Mouse (Mus musculus): ENCODE data around the gene Upp2. TPM values are rescaled to one million over a fixed set of nuclear protein-coding genes. Genes with fewer than 3 reads are reported as not detected.

The Upp2 gene
- polyA plus RNA-seq, 1 experiment from 2014 or later: 7.7 TPM

DNA sequence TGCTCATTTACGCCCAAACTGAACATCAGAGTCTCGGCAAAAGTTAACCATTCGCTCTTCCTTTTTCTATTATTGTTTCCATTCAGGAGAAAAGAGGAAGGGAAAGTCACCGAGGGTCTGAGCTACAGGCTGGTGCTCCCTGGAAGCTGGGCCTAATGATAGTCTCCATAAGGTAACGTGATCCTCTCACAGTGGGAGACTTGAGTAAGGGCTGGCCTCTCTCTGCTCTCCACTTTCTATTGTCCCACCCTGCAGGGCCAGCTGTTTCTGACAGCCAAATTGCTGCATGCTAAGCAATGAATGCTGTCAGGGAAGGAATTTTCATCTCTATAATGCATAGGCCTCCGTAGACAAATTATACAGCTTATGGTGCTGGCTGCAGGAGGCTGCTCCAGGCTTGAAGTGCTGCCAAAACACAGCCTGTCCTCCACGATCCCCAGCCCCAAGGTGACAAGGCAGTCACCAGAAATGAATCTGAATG lies 33.5 kb upstream of the Upp2 start:
- whole genome bisulfite sequencing: 23% methylated on average over 7 of the region's 7 CpGs
- Histone ChIP-seq H3K27me3 (no peaks in the 10 kb centered on the region), H3K27ac (peak overlapping the region; percentile 78), H3K4me3 (replicated peaks) (no peak overlapping the region), H3K4me1 (peaks cover 70% of the 10 kb centered on the region), H3K9ac (no peak overlapping the region), H3K36me3 (no peaks in the 10 kb centered on the region; the same call in 1 of the 2 replicates), H3K4me2 (peak overlapping the region; percentile 12; the same call in 1 of the 2 replicates), H3K9me3 (replicated peaks) (no peaks in the 10 kb centered on the region)
- 0 out of 2 replicates have a peak, but pooled peaks have one; percentile 49 for ATAC-seq (replicated peaks; ENCODE audit: low FRiP score)

GRCm38 (mm10) chr2:58534379-58534778 lies 32.7 kb upstream of the Upp2 start:
- H3K4me3 ChIP-seq (replicated peaks): no peak overlapping the region
- H3K27me3 ChIP-seq: no peaks in the 10 kb centered on the region
- H3K9ac ChIP-seq: no peak overlapping the region
- peaks cover 76% of the 10 kb centered on the region for H3K4me1 ChIP-seq
- no peak for ATAC-seq (replicated peaks; ENCODE audit: low FRiP score)
- H3K4me2 ChIP-seq: no peak overlapping the region
- 0 out of 2 replicates have a peak overlapping the region, but pooled peaks have one; percentile 78 for H3K27ac ChIP-seq
- no peaks in the 10 kb centered on the region for H3K9me3 ChIP-seq (replicated peaks)
- H3K36me3 ChIP-seq: no peaks in the 10 kb centered on the region; the same call in 1 of the 2 replicates
- 75% methylated on average over 4 of the region's 4 CpGs for WGBS

- Histone ChIP-seq H3K4me2 (no peak overlapping the region), H3K36me3 (no peaks in the 10 kb centered on the region; the same call in 1 of the 2 replicates), H3K4me1 (peaks cover 70% of the 10 kb centered on the region), H3K9ac (no peak overlapping the region), H3K9me3 (replicated peaks) (no peaks in the 10 kb centered on the region), H3K27ac (no peak overlapping the region), H3K27me3 (no peaks in the 10 kb centered on the region), H3K4me3 (replicated peaks) (no peak overlapping the region)
- peak; percentile 52 for ATAC-seq (replicated peaks; ENCODE audit: low FRiP score)
- 64% methylated on average over 8 of the region's 8 CpGs for WGBS
Observed at GRCm38 (mm10) chr2:58535233-58535632, 31.9 kb upstream of the Upp2 start.

- no peaks in the 10 kb centered on the region for H3K27me3 ChIP-seq
- no peak overlapping the region for H3K4me2 ChIP-seq
- no peaks in the 10 kb centered on the region for H3K9me3 ChIP-seq (replicated peaks)
- WGBS: 92% methylated on average over 3 of the region's 3 CpGs
- no peak overlapping the region for H3K9ac ChIP-seq
- H3K4me1 ChIP-seq: peaks cover 57% of the 10 kb centered on the region
- H3K4me3 ChIP-seq (replicated peaks): no peak overlapping the region
- no peak for ATAC-seq (replicated peaks; ENCODE audit: low FRiP score)
- no peaks in the 10 kb centered on the region; the same call in 1 of the 2 replicates for H3K36me3 ChIP-seq
- no peak overlapping the region for H3K27ac ChIP-seq
Observed at GRCm38 (mm10) chr2:58536796-58537195, 30.3 kb upstream of the Upp2 start.

DNA sequence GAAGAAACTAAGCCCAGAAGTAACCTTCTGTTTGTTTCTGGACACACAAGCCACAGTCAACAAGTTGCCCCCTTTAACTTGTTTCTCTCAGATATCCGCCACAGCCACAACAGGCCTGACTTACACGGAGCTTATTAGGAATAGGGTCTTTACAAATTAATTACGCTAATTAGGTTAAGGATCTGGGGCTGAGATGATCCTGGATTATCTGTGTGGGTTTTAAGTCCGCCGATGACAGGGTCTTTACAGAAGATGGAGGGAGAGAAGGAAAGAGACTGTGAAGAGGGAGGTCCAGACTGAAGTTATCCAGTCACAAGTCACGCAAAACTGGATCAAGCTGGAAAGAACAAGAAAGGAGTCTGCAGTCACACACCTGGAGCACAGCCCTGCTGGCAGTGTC lies 28.9 kb upstream of the Upp2 start:
- no peak for ATAC-seq (replicated peaks; ENCODE audit: low FRiP score)
- 90% methylated on average over 6 of the region's 6 CpGs for WGBS
- peaks cover 44% of the 10 kb centered on the region for H3K4me1 ChIP-seq
- no peak overlapping the region for H3K9ac ChIP-seq
- no peaks in the 10 kb centered on the region for H3K9me3 ChIP-seq (replicated peaks)
- no peak overlapping the region for H3K4me3 ChIP-seq (replicated peaks)
- H3K4me2 ChIP-seq: no peak overlapping the region
- no peaks in the 10 kb centered on the region for H3K27me3 ChIP-seq
- no peaks in the 10 kb centered on the region; the same call in 1 of the 2 replicates for H3K36me3 ChIP-seq
- no peak overlapping the region for H3K27ac ChIP-seq

GRCm38 (mm10) chr2:58543252-58543651 lies 23.8 kb upstream of the Upp2 start:
- Histone ChIP-seq H3K4me3 (replicated peaks) (no peak overlapping the region), H3K4me1 (peaks cover 19% of the 10 kb centered on the region), H3K27ac (no peak overlapping the region), H3K9me3 (replicated peaks) (no peaks in the 10 kb centered on the region), H3K4me2 (no peak overlapping the region), H3K36me3 (no peaks in the 10 kb centered on the region), H3K27me3 (no peaks in the 10 kb centered on the region), H3K9ac (no peak overlapping the region)
- 88% methylated on average over 5 of the region's 5 CpGs for WGBS
- ATAC-seq (replicated peaks; ENCODE audit: low FRiP score): no peak

GRCm38 (mm10) chr2:58544368-58544767 lies 22.7 kb upstream of the Upp2 start:
- no peak overlapping the region for H3K27ac ChIP-seq
- no peak overlapping the region for H3K4me2 ChIP-seq
- 90% methylated on average over 6 of the region's 6 CpGs for WGBS
- no peaks in the 10 kb centered on the region for H3K9me3 ChIP-seq (replicated peaks)
- no peaks in the 10 kb centered on the region for H3K36me3 ChIP-seq
- ATAC-seq (replicated peaks; ENCODE audit: low FRiP score): no peak
- H3K9ac ChIP-seq: no peak overlapping the region
- H3K4me1 ChIP-seq: peaks cover 16% of the 10 kb centered on the region
- no peaks in the 10 kb centered on the region for H3K27me3 ChIP-seq
- no peak overlapping the region for H3K4me3 ChIP-seq (replicated peaks)

DNA sequence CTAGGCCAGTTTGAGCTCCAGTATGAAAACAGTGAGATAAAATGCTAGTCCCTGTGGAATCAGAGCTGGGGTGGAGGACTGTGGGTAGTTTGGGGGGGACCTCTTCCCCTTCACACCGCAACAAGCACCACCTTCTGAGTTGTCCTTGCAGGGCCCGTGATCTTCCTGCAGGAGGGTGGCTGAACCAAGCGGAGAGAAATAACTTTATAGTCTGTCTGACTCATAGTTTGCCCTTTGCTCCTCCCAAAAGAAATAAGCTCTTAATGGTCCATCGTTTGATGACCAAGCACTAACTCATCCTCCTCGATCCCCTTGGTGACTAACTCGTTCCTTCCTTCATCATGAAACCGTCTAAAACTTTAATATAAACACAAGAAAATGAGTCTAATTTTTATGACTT lies 20.8 kb upstream of the Upp2 start:
- Histone ChIP-seq H3K36me3 (no peaks in the 10 kb centered on the region), H3K9ac (no peak overlapping the region), H3K4me3 (replicated peaks) (no peak overlapping the region), H3K27me3 (no peaks in the 10 kb centered on the region), H3K4me1 (peaks cover 29% of the 10 kb centered on the region), H3K4me2 (no peak overlapping the region), H3K27ac (no peak overlapping the region), H3K9me3 (replicated peaks) (no peaks in the 10 kb centered on the region)
- no peak for ATAC-seq (replicated peaks; ENCODE audit: low FRiP score)
- WGBS: 64% methylated on average over 7 of the region's 7 CpGs

DNA sequence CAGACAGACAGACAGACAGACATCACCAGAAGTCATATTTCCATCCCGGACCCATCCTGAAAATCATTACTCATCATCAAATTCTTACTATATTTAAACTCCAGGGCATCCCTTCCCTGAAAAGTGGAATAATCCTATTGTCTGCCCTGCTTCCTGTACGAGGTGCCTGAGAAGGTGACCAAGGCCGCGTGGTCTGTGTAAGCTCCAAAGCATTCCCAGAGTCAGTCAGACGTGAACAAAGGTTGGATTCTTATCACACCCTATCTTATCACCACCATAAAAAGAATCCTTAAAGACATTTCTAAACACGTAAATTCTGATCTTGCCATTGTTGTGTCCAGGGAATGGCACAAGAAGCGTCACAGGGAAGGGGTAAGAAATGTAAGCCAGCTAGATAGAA lies 18.2 kb upstream of the Upp2 start:
- no peak overlapping the region for H3K4me3 ChIP-seq (replicated peaks)
- no peak overlapping the region for H3K4me2 ChIP-seq
- no peaks in the 10 kb centered on the region for H3K27me3 ChIP-seq
- H3K36me3 ChIP-seq: no peaks in the 10 kb centered on the region
- H3K4me1 ChIP-seq: peaks cover 49% of the 10 kb centered on the region
- WGBS: 43% methylated on average over 7 of the region's 7 CpGs
- no peak overlapping the region for H3K9ac ChIP-seq
- ATAC-seq (replicated peaks; ENCODE audit: low FRiP score): no peak
- H3K9me3 ChIP-seq (replicated peaks): no peaks in the 10 kb centered on the region
- H3K27ac ChIP-seq: no peak overlapping the region

- no peak overlapping the region for H3K27ac ChIP-seq
- H3K4me1 ChIP-seq: peaks cover 53% of the 10 kb centered on the region
- H3K36me3 ChIP-seq: no peaks in the 10 kb centered on the region
- H3K9me3 ChIP-seq (replicated peaks): no peaks in the 10 kb centered on the region
- H3K27me3 ChIP-seq: no peaks in the 10 kb centered on the region
- H3K4me3 ChIP-seq (replicated peaks): no peak overlapping the region
- WGBS: 54% methylated on average over 6 of the region's 6 CpGs
- ATAC-seq (replicated peaks; ENCODE audit: low FRiP score): no peak
- H3K9ac ChIP-seq: no peak overlapping the region
- no peak overlapping the region for H3K4me2 ChIP-seq
Observed at GRCm38 (mm10) chr2:58549960-58550359, 17.1 kb upstream of the Upp2 start.

- WGBS: 69% methylated on average over 9 of the region's 9 CpGs
- no peak for ATAC-seq (replicated peaks; ENCODE audit: low FRiP score)
Observed at GRCm38 (mm10) chr2:58550488-58550887, 16.6 kb upstream of the Upp2 start.

GRCm38 (mm10) chr2:58551866-58552265 lies 15.2 kb upstream of the Upp2 start:
- H3K4me1 ChIP-seq: peaks cover 53% of the 10 kb centered on the region
- H3K27ac ChIP-seq: 0 out of 2 replicates have a peak overlapping the region, but pooled peaks have one; percentile 60
- 38% methylated on average over 6 of the region's 6 CpGs for WGBS

More at GRCm38 (mm10) chr2:58550488-58550887, 16.6 kb upstream of the Upp2 start:
- H3K4me1 ChIP-seq: peaks cover 53% of the 10 kb centered on the region
- no peaks in the 10 kb centered on the region for H3K27me3 ChIP-seq
- no peak overlapping the region for H3K4me2 ChIP-seq
- H3K36me3 ChIP-seq: no peaks in the 10 kb centered on the region
- no peak overlapping the region for H3K9ac ChIP-seq
- H3K4me3 ChIP-seq (replicated peaks): no peak overlapping the region
- no peaks in the 10 kb centered on the region for H3K9me3 ChIP-seq (replicated peaks)
- no peak overlapping the region for H3K27ac ChIP-seq

DNA sequence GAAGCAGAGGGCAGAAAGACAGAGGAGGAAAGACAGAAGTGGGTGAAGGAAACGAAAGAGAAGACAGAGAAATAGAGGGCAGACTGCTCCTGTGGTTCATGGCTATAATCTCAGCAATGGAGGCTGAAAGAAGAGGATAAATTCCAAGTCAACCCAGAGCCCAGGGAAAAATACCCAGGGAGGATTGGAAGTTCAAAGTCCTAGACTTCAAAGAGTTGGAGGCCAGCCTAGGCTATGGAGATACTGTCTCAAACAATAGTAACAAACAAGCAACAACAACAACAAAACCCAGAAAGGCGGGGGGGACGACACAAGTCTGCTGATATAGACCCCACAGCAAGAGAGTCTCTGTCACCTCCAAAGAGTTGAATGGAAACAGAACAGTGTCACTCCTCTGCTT lies 14.8 kb upstream of the Upp2 start:
- Histone ChIP-seq H3K4me3 (replicated peaks) (no peak overlapping the region), H3K4me1 (peaks cover 50% of the 10 kb centered on the region), H3K27ac (no peak overlapping the region), H3K9me3 (replicated peaks) (no peaks in the 10 kb centered on the region), H3K36me3 (no peaks in the 10 kb centered on the region), H3K4me2 (no peak overlapping the region), H3K9ac (no peak overlapping the region), H3K27me3 (no peaks in the 10 kb centered on the region)
- ATAC-seq (replicated peaks; ENCODE audit: low FRiP score): no peak
- 45% methylated on average over 3 of the region's 3 CpGs for WGBS

More at GRCm38 (mm10) chr2:58551866-58552265, 15.2 kb upstream of the Upp2 start:
- Histone ChIP-seq H3K4me3 (replicated peaks) (no peak overlapping the region), H3K27me3 (no peaks in the 10 kb centered on the region), H3K4me2 (no peak overlapping the region), H3K9ac (no peak overlapping the region), H3K9me3 (replicated peaks) (no peaks in the 10 kb centered on the region), H3K36me3 (no peaks in the 10 kb centered on the region)
- ATAC-seq (replicated peaks; ENCODE audit: low FRiP score): 0 out of 2 replicates have a peak, but pooled peaks have one; percentile 27
